Mouse (Mus musculus): Measurements from ENCODE around the gene Serpina6. TPM values are rescaled to one million over a fixed set of nuclear protein-coding genes. Genes with fewer than 3 reads are reported as not detected.

The Serpina6 gene
- polyA plus RNA-seq, 1 experiment from 2014 or later: not detected

GRCm38 (mm10) chr12:103601839-103602238 is 55.2 kb downstream of the Serpina6 start:
- no peak overlapping the region for H3K9ac ChIP-seq (ENCODE audit: low read length)
- no peak overlapping the region for H3K4me3 ChIP-seq (ENCODE audit: low read depth, low read length)
- WGBS: 72% methylated on average over 3 of the region's 3 CpGs

GRCm38 (mm10) chr12:103600364-103600763 is 56.6 kb downstream of the Serpina6 start:
- no peak overlapping the region for H3K4me3 ChIP-seq (ENCODE audit: low read depth, low read length)
- WGBS: 11% methylated on average over 3 of the region's 3 CpGs
- no peak overlapping the region for H3K9ac ChIP-seq (ENCODE audit: low read length)
- no peaks in the 10 kb centered on the region for H3K36me3 ChIP-seq (ENCODE audit: control insufficient read depth, insufficient read depth, low read length)
- no peaks in the 10 kb centered on the region for H3K4me1 ChIP-seq (replicated peaks; ENCODE audit: control insufficient read depth, insufficient read depth, low read length)
- H3K4me2 ChIP-seq (ENCODE audit: low read depth, low read length, severe bottlenecking): no peak overlapping the region
- DNase-seq (ENCODE audit: low spot score): no peak
- no peak overlapping the region for H3K27ac ChIP-seq (ENCODE audit: low read depth, low read length)
- no peaks in the 10 kb centered on the region for H3K9me3 ChIP-seq (ENCODE audit: control insufficient read depth, low read length)
- no peak for ATAC-seq (replicated peaks; ENCODE audit: low FRiP score)
- H3K27me3 ChIP-seq (ENCODE audit: control insufficient read depth, insufficient read depth, low read length): no peaks in the 10 kb centered on the region

More at GRCm38 (mm10) chr12:103601839-103602238, 55.2 kb downstream of the Serpina6 start:
- ATAC-seq (replicated peaks; ENCODE audit: low FRiP score) (no peak), DNase-seq (ENCODE audit: low spot score) (no peak)
- H3K27me3 ChIP-seq (ENCODE audit: control insufficient read depth, insufficient read depth, low read length): no peaks in the 10 kb centered on the region
- H3K9me3 ChIP-seq (ENCODE audit: control insufficient read depth, low read length): no peaks in the 10 kb centered on the region
- no peaks in the 10 kb centered on the region for H3K36me3 ChIP-seq (ENCODE audit: control insufficient read depth, insufficient read depth, low read length)
- H3K4me2 ChIP-seq (ENCODE audit: low read depth, low read length, severe bottlenecking): no peak overlapping the region
- no peaks in the 10 kb centered on the region for H3K4me1 ChIP-seq (replicated peaks; ENCODE audit: control insufficient read depth, insufficient read depth, low read length)
- H3K27ac ChIP-seq (ENCODE audit: low read depth, low read length): no peak overlapping the region

- H3K4me1 ChIP-seq (replicated peaks; ENCODE audit: control insufficient read depth, insufficient read depth, low read length): no peaks in the 10 kb centered on the region
- H3K36me3 ChIP-seq (ENCODE audit: control insufficient read depth, insufficient read depth, low read length): no peaks in the 10 kb centered on the region
- DNase-seq (ENCODE audit: low spot score): no peak
- H3K27me3 ChIP-seq (ENCODE audit: control insufficient read depth, insufficient read depth, low read length): no peaks in the 10 kb centered on the region
- no peak overlapping the region for H3K27ac ChIP-seq (ENCODE audit: low read depth, low read length)
- no peak for ATAC-seq (replicated peaks; ENCODE audit: low FRiP score)
- H3K4me3 ChIP-seq (ENCODE audit: low read depth, low read length): no peak overlapping the region
- H3K9ac ChIP-seq (ENCODE audit: low read length): no peak overlapping the region
- H3K4me2 ChIP-seq (ENCODE audit: low read depth, low read length, severe bottlenecking): no peak overlapping the region
- WGBS: 74% methylated on average over 2 of the region's 2 CpGs
- H3K9me3 ChIP-seq (ENCODE audit: control insufficient read depth, low read length): no peaks in the 10 kb centered on the region
Measured at GRCm38 (mm10) chr12:103598411-103598810, 58.6 kb downstream of the Serpina6 start.

Other genes starting within 250 kb of the Serpina6 start
- 1.1 and 1.2 TPM in 2 replicates for gene 9330161L09Rik, start 249.4 kb downstream of the Serpina6 start, polyA plus RNA-seq (2014; fragmentation: Nextera tagmentation; extraction: Ambion mirVana)
- gene Ddx24, start 231.4 kb downstream of the Serpina6 start, polyA plus RNA-seq (2014; fragmentation: Nextera tagmentation; extraction: Ambion mirVana): 109 and 113 TPM in 2 replicates
- gene Ifi27, start 223.0 kb downstream of the Serpina6 start, polyA plus RNA-seq (2014; fragmentation: Nextera tagmentation; extraction: Ambion mirVana): 2.5 and 3.1 TPM in 2 replicates
- 0.79 and 1.1 TPM in 2 replicates for gene Ifi27l2a, start 213.5 kb downstream of the Serpina6 start, polyA plus RNA-seq (2014; fragmentation: Nextera tagmentation; extraction: Ambion mirVana)
- gene Ifi27l2b, start 200.0 kb downstream of the Serpina6 start, polyA plus RNA-seq (2014; fragmentation: Nextera tagmentation; extraction: Ambion mirVana): not detected in 2 replicates
- gene Ppp4r4, start 124.9 kb downstream of the Serpina6 start, polyA plus RNA-seq (2014; fragmentation: Nextera tagmentation; extraction: Ambion mirVana): 4.0 TPM in 2 replicates
- gene Serpina10, start 25.8 kb downstream of the Serpina6 start, polyA plus RNA-seq (2014; fragmentation: Nextera tagmentation; extraction: Ambion mirVana): not detected in 2 replicates
- gene Serpina16, start 18.9 kb upstream of the Serpina6 start, polyA plus RNA-seq (2014; fragmentation: Nextera tagmentation; extraction: Ambion mirVana): not detected in 2 replicates
- not detected in 2 replicates for gene Serpina1f, start 38.3 kb upstream of the Serpina6 start, polyA plus RNA-seq (2014; fragmentation: Nextera tagmentation; extraction: Ambion mirVana)
- not detected in 2 replicates for gene Serpina1d, start 116.4 kb upstream of the Serpina6 start, polyA plus RNA-seq (2014; fragmentation: Nextera tagmentation; extraction: Ambion mirVana)
- gene Serpina1b, start 173.2 kb upstream of the Serpina6 start, polyA plus RNA-seq (2014; fragmentation: Nextera tagmentation; extraction: Ambion mirVana): not detected in 2 replicates
- not detected in 2 replicates for gene Serpina1a, start 206.3 kb upstream of the Serpina6 start, polyA plus RNA-seq (2014; fragmentation: Nextera tagmentation; extraction: Ambion mirVana)
- not detected in 2 replicates for gene Serpina1c, start 247.7 kb upstream of the Serpina6 start, polyA plus RNA-seq (2014; fragmentation: Nextera tagmentation; extraction: Ambion mirVana)

Measured in forebrain, embryonic 11.5 days (tissue).